Mouse (Mus musculus): ENCODE results near the gene Col2a1. TPM values are rescaled to one million over a fixed set of nuclear protein-coding genes. Genes with fewer than 3 reads are reported as not detected.

The Col2a1 gene
- polyA plus RNA-seq, 1 experiment: not detected

DNA sequence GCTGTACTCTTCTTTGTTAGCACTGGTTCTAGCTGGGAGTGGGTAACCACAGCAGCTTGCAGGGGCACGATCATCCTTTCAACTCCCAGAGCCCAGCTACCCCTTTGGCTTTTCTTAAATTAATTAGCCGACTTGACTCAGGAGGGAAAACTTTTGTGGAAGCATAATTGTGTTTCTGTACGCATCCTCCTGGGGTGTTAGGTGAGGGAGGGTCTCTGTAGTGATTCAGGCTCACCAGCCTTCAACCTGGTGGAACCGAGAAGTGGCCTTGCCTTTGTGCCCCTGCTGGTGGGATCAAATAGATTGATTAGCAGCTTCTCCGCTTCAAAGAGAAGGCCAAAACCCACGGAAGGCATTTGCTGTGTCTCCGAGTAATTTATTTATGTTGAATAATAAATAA lies 4.5 kb downstream of the Col2a1 start:
- no peaks in the 10 kb centered on the region for H3K4me1 ChIP-seq (ENCODE audit: control insufficient read depth, insufficient read depth, low read length)
- 14% methylated on average over 7 of the region's 7 CpGs for WGBS
- no peak overlapping the region for H3K27ac ChIP-seq (ENCODE audit: control insufficient read depth, insufficient read depth, low read depth, low read length, poor library complexity)
- TF ChIP-seq POLR2A (IDR thresholded peaks at IDR 0.05; ENCODE audit: borderline replicate concordance, control insufficient read depth, low read depth, low read length) (no peak), CTCF (IDR thresholded peaks at IDR 0.05; ENCODE audit: control insufficient read depth, insufficient read depth, low read length) (no peak)
- H3K4me3 ChIP-seq (replicated peaks; ENCODE audit: control insufficient read depth, low read depth, low read length): no peak overlapping the region

DNA sequence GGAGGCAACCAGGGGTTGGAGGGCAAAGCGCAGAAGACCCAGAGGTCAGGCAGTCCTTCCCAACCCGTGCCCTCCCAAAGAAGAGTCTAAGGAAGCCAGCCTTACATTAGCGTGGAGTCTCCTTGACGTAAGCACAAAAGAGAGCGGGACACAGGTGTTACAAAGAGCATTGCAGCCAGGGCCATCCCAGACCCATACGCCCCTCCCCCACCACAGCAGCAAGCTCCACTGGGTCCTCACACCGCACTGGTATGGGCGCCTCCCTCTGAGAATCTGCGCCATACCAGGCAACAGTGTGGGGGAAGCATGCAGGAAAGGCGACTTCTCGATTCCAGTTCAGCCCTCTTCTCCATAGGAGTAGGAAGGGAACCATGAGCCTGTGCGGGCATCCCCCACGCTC lies 4.9 kb downstream of the Col2a1 start:
- no peaks in the 10 kb centered on the region for H3K4me1 ChIP-seq (ENCODE audit: control insufficient read depth, insufficient read depth, low read length)
- no peak overlapping the region for H3K27ac ChIP-seq (ENCODE audit: control insufficient read depth, insufficient read depth, low read depth, low read length, poor library complexity)
- TF ChIP-seq CTCF (IDR thresholded peaks at IDR 0.05; ENCODE audit: control insufficient read depth, insufficient read depth, low read length) (no peak), POLR2A (IDR thresholded peaks at IDR 0.05; ENCODE audit: borderline replicate concordance, control insufficient read depth, low read depth, low read length) (no peak)
- WGBS: 16% methylated on average over 13 of the region's 13 CpGs
- H3K4me3 ChIP-seq (replicated peaks; ENCODE audit: control insufficient read depth, low read depth, low read length): no peak overlapping the region

DNA sequence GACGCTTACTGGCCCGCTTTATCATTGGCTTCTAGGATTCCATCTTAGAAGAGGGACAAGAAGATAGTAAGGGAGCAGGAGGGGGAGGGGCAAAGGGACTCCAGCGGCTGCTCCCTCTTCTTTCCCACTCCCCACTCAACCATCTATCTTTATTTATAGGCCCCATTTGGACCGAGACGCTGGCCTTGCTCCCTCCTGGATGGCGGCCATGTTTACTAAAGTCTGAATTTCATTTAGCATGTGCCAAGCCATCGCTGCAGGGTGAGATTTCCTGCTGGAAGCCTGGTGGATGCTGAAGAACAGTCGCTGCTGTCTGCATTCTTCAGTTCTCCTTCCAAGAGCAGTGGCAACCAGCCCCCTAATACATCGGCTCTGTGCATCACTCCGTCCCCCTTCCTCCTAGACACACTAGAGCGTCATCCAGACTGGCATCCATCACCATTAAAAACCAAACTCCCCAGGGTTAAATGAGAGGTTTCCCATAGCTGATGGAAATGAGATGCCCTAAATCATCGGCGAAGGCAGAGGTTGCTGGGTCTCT lies 7.7 kb downstream of the Col2a1 start:
- TF ChIP-seq CTCF (IDR thresholded peaks at IDR 0.05; ENCODE audit: control insufficient read depth, insufficient read depth, low read length) (no peak), POLR2A (IDR thresholded peaks at IDR 0.05; ENCODE audit: borderline replicate concordance, control insufficient read depth, low read depth, low read length) (no peak)
- no peak overlapping the region for H3K27ac ChIP-seq (ENCODE audit: control insufficient read depth, insufficient read depth, low read depth, low read length, poor library complexity)
- no peak overlapping the region for H3K4me3 ChIP-seq (replicated peaks; ENCODE audit: control insufficient read depth, low read depth, low read length)
- H3K4me1 ChIP-seq (ENCODE audit: control insufficient read depth, insufficient read depth, low read length): no peaks in the 10 kb centered on the region
- 80% methylated on average over 13 of the region's 13 CpGs for WGBS

DNA sequence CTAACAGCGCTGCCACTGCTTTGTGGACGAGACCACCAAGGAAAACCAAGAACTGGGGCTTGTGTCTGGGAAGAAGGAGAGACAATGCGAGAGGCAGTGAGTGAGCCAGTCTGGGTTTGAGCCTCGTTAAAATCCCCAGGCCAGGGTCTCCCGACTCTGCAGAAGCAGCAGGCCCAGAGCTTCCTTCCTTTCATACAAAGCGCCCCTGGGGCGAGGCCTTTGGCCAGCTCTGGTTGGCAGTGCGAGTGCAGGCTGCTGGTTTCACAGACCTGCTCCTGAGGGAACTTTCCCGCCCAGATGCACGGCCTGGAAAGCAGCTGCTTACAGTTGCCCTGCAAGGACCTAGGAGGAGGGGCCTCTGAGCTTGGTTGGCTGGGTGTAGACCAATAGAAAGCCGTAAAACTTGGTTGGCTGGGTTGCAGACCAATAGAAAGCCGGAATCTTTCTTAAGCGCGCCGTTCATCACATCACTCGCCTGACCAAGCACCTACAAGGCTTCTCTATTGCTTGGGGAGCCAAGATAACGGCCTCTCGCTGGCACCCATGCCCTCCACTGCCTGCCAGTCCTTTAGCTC lies 11.7 kb downstream of the Col2a1 start:
- Histone ChIP-seq H3K4me1 (ENCODE audit: control insufficient read depth, insufficient read depth, low read length) (no peaks in the 10 kb centered on the region), H3K4me3 (replicated peaks; ENCODE audit: control insufficient read depth, low read depth, low read length) (no peak overlapping the region), H3K27ac (ENCODE audit: control insufficient read depth, insufficient read depth, low read depth, low read length, poor library complexity) (no peak overlapping the region)
- 11% methylated on average over 18 of the region's 18 CpGs for WGBS
- no peak for TF ChIP-seq CTCF (IDR thresholded peaks at IDR 0.05; ENCODE audit: control insufficient read depth, insufficient read depth, low read length)
- TF ChIP-seq POLR2A (IDR thresholded peaks at IDR 0.05; ENCODE audit: borderline replicate concordance, control insufficient read depth, low read depth, low read length): no peak

DNA sequence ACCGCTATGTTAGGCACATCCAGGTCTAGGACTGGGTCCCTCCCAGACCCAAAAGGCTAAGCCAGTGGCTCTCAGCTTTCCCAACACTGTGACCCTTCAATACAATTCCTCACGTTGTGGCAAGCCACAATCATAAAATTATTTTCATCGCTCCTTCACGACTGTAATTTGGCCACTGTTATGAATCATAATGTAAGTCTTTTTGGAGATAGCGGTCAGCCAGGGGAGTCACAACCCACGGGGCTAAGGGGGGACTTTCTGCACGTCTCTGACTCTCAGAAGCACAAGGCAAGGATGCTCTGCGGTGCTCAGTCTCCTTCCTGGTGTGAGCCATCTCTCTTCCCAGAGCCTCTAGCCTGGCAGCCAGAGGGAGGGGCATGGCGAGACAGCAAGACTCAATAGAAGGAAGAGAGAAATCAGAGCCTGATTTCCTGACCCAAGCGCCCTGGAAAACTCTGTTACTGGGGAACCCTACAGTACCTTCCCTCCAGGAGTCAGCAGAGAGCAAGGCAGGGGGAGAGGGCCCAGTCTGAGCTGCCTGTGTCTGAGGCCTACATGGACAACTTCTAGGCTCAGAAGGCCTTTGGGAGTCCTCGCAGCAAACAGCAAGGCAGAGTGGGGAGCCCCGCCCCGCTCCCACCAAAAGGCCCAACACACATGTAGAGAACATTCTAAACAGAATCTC lies 12.3 kb downstream of the Col2a1 start:
- TF ChIP-seq POLR2A (IDR thresholded peaks at IDR 0.05; ENCODE audit: borderline replicate concordance, control insufficient read depth, low read depth, low read length) (no peak), CTCF (IDR thresholded peaks at IDR 0.05; ENCODE audit: control insufficient read depth, insufficient read depth, low read length) (no peak)
- no peak overlapping the region for H3K27ac ChIP-seq (ENCODE audit: control insufficient read depth, insufficient read depth, low read depth, low read length, poor library complexity)
- no peak overlapping the region for H3K4me3 ChIP-seq (replicated peaks; ENCODE audit: control insufficient read depth, low read depth, low read length)
- no peaks in the 10 kb centered on the region for H3K4me1 ChIP-seq (ENCODE audit: control insufficient read depth, insufficient read depth, low read length)
- 78% methylated on average over 13 of the region's 13 CpGs for WGBS

DNA sequence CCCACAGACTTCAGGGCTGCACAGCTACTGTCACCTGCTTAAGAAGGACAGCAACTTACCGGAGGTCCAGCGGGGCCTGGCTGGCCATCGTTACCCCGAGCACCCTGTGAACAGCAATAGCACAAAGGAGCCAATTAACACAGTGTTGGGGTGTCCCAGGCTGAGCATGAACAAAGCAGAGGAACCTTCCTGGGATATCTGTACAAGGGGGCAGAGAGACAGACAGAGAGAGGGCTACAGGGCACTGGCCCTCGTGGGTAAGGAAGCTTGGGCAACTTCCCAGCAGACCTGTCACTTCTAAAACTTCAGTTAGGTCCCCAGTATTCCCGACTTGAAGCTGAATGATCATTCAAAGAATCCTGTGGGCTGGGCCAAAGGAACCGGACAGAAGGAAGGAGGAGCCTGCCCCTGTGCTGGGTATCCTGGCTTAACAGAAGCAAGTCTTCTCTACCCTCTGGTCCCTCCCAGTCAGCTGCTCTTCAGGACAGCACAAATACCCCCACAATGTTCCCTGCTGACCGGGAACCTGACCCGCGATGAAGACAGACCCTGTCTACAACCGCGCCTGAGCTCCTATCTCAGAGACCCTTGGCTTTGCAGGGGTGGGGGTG lies 13.1 kb downstream of the Col2a1 start:
- no peak overlapping the region for H3K4me3 ChIP-seq (replicated peaks; ENCODE audit: control insufficient read depth, low read depth, low read length)
- TF ChIP-seq POLR2A (IDR thresholded peaks at IDR 0.05; ENCODE audit: borderline replicate concordance, control insufficient read depth, low read depth, low read length): no peak
- TF ChIP-seq CTCF (IDR thresholded peaks at IDR 0.05; ENCODE audit: control insufficient read depth, insufficient read depth, low read length): no peak
- WGBS: 82% methylated on average over 12 of the region's 12 CpGs
- no peak overlapping the region for H3K27ac ChIP-seq (ENCODE audit: control insufficient read depth, insufficient read depth, low read depth, low read length, poor library complexity)
- no peaks in the 10 kb centered on the region for H3K4me1 ChIP-seq (ENCODE audit: control insufficient read depth, insufficient read depth, low read length)

DNA sequence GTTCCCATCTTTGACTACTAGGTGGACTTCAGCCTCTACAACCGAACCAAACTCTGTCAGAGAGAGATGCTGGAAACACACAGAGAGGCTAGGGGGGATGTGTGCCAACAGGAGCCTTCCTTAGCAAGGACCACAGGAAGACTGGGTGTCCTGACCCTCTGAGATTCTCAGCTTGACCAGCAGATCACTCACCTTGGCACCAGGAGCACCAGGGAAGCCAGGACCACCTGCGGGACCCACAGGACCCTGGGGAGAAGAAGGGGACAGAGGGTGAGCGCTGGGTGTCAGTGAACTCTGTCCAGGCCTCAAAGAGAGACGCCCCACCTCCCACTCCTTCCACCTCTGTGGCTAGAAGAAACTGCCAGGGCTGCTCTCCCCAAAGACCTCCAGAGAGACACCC lies 13.8 kb downstream of the Col2a1 start:
- Histone ChIP-seq H3K27ac (ENCODE audit: control insufficient read depth, insufficient read depth, low read depth, low read length, poor library complexity) (no peak overlapping the region), H3K4me1 (ENCODE audit: control insufficient read depth, insufficient read depth, low read length) (no peaks in the 10 kb centered on the region), H3K4me3 (replicated peaks; ENCODE audit: control insufficient read depth, low read depth, low read length) (no peak overlapping the region)
- 62% methylated on average over 4 of the region's 4 CpGs for WGBS
- no peak for TF ChIP-seq POLR2A (IDR thresholded peaks at IDR 0.05; ENCODE audit: borderline replicate concordance, control insufficient read depth, low read depth, low read length)
- no peak for TF ChIP-seq CTCF (IDR thresholded peaks at IDR 0.05; ENCODE audit: control insufficient read depth, insufficient read depth, low read length)

DNA sequence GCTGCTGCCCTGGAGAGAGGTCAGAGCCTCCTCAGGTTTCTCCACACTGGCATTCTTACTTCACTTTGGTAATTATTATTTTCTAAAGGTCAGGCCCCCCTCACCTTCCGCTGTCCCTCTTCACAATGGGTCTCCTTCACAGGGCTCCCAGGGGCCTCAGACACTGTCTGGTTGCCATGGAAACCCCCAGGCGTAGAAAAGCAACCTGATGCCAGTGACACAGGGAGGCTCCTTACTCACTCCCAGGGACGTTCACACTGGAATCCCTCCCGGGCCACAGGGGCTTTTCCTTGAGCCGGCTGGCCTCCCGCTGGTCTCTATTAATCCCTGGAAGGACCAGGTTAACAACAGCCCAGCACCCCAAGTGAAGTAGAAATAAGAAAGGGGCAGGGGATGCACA lies 14.4 kb downstream of the Col2a1 start:
- Histone ChIP-seq H3K4me1 (ENCODE audit: control insufficient read depth, insufficient read depth, low read length) (no peaks in the 10 kb centered on the region), H3K27ac (ENCODE audit: control insufficient read depth, insufficient read depth, low read depth, low read length, poor library complexity) (no peak overlapping the region), H3K4me3 (replicated peaks; ENCODE audit: control insufficient read depth, low read depth, low read length) (no peak overlapping the region)
- TF ChIP-seq POLR2A (IDR thresholded peaks at IDR 0.05; ENCODE audit: borderline replicate concordance, control insufficient read depth, low read depth, low read length) (no peak), CTCF (IDR thresholded peaks at IDR 0.05; ENCODE audit: control insufficient read depth, insufficient read depth, low read length) (no peak)
- WGBS: 42% methylated on average over 6 of the region's 6 CpGs

Measured in bone marrow, adult 2 months (tissue).